Mouse (Mus musculus) kidney, postnatal 14 days (tissue): ENCODE measurements around the gene Foxo6.

Experiments used
- DNase-seq: peaks from one replicate; pipeline ENCODE4 v3.0.0; 2022; ENCODE audit warnings: mixed read lengths

Gene Foxo6

DNA sequence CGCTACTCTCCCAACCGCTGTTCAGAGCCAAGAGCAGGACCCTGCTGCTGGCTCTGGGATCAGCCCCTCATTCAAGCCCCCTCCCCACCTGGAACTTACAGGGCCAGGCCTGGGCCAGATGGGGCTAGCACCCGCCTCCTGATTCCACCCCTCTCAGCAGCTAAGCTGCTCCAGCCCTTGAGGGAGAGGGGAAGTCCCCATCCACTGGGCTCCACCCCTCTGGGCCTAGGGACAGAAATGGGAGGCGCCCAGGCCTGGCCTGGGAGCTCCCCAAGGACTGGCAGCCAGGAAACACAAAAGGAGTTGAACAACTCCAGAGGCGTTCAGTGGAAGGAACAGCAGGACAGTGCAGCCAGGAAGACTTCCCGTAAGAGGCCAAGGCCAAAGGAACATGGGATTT lies 4.0 kb downstream of the Foxo6 start:
- DNase-seq: peak; percentile 86

- DNase-seq: peak; percentile 45
Measured at GRCm38 (mm10) chr4:120282568-120283091, 4.5 kb downstream of the Foxo6 start.

DNA sequence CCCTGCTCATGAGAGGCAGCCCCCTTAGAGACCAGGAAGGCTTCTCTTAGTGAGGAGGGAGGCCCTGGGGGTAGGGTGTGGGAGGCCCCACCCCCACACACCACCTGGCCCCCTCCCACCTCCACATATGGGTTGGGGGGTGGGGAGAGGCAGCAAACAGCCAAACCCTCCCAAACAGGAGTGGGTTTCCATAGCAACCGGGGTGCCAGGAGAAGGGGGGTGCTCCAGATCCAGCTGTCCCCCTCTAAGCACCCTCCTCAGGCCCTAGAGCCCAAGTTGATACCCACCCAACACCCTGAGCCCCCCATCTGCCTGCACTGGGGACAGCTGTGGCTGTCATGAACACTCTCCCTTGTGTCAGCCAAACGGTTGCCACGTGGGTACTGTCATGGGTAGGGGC lies 6.1 kb downstream of the Foxo6 start:
- DNase-seq: no peak

- no peak for DNase-seq
Measured at GRCm38 (mm10) chr4:120280432-120280831, 6.7 kb downstream of the Foxo6 start.

DNA sequence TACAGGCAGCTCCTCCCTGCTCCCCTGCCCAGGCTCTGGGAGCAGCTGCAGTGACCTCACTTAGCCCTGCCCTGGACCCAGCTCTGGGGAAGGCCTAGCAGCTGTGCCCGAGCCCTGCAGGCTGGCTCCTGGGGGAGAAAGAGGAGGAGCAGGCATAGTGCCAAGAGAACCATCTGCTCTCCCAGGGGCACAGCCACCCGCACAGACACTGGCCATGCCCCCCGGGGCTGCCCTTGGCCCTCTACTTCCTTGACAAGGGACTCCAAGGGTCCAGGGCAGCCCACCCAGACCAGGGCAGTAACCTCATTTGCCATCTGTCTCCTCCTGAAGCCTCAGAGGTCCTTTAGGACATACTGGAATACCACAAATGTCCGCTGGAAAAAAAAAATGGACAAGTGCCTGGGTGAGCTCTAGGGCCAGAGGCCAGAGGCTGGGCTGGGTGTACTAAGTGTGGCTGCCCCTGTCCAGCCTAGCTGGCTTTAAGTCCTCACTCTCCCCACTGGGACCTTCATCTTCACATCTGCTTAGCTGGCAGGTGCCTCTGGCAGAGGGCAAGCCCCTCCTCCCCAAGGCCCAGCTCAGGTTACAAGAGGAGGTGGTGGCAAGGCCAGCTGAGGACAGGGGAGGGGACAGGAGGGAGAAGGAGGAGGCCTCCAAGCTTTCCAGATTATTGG lies 9.8 kb downstream of the Foxo6 start:
- peak; percentile 67 for DNase-seq

DNA sequence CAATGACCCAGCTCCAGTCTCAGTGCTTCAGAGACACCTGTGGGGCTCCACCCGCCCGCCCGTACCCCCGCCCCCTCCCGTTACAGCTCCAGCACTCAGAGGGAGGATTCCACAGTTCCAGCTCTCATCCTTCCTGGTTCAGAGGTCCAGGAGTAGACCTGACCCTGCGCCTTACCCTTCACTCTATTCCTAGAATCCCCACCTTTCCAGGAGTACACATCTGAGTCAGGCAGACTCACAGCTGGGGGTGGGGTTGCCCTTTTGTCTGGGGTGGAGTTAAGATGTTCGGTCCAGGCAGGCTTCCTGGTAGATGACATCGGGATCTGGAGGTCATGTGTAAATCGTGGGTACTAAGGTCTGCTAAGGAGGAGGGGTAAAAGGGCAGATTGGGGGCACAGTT lies 11.7 kb downstream of the Foxo6 start:
- DNase-seq: peak; percentile 34

GRCm38 (mm10) chr4:120273594-120273993 lies 13.6 kb downstream of the Foxo6 start:
- no peak for DNase-seq

- no peak for DNase-seq
Measured at GRCm38 (mm10) chr4:120271886-120272580, 15.1 kb downstream of the Foxo6 start.

DNA sequence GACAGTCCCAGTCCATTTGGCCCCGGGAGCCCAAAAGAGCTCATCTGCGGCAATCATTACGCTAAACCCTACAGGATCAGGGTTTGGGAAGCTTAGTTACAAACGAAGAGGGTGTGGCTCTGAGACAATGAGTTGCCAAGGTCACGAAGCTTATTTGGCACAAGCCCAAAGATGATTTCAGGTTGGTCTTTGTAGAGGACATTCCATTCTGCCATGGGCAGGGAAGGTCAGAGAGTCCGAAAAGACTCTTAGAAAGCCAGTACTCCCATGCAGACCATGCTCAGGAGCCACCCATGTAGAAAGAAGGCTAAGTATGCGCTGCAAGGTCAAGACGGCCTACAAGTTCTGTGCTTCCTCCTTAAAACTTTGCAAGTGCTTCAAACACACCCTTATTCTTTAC lies 15.9 kb downstream of the Foxo6 start:
- no peak for DNase-seq

GRCm38 (mm10) chr4:120270937-120271199 lies 16.3 kb downstream of the Foxo6 start:
- DNase-seq: no peak

DNA sequence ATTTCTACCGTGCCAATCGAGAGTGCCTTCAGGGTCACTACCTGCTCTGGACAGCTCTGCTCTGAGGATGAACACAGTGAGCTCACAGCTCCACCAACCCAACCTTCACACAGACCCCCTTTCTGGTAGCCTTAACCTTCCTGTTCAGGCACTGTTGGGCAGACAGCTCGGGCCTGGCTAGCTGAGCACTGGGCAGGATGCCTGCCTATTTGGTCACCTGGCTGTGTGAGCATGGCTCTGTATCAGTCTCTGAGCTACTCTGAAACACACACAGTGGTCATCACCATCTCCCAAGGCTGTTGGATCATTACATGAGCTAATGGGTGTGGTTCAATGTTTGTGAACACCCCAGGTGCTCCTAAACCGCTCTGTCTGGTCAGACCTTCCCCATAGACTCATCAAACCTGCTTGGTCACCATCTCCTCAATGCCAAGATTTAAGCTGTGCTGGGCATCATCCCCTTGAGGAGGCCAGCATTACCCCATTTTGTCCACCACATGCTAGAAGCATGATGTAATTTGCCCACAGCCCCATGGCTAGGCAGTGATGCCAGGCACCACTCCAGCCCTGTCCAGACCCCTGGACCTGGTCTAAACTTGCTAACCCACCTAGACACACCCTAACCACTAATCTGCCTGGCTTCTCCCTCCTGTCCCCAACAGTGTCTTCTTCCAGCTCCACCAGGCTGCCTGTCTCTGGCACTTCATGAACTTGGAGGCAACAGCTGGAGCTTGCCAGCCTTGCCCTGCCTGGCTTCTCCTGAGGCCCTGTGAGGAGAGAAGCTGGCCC lies 16.8 kb downstream of the Foxo6 start:
- no peak for DNase-seq

DNA sequence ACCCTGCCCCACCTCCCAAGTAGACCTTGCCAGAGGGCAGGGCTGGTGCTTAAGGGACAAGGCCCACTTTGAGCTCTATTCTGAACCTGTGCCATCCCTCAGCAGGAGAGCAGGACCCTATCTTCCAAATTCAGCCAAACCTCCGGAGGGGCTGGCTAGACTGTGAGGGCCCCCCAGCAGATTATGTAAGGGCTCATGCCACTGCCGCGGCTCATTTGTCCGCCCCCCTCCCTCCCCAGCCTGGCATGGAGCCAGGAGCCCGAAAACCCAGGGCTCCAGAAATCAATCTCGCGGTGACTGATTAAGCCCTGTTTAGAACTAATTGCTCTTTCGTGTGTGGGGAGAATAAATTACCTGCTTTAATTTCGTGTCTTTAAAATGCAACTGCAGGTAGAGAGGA lies 17.7 kb downstream of the Foxo6 start:
- peak; percentile 37 for DNase-seq

- DNase-seq: peak; percentile 21
Measured at GRCm38 (mm10) chr4:120268214-120269061, 18.7 kb downstream of the Foxo6 start.

GRCm38 (mm10) chr4:120267683-120268082 lies 19.5 kb downstream of the Foxo6 start:
- DNase-seq: no peak

- no peak for DNase-seq
Measured at GRCm38 (mm10) chr4:120267136-120267535, 20.0 kb downstream of the Foxo6 start.

- DNase-seq: no peak
Measured at GRCm38 (mm10) chr4:120264105-120264504, 23.0 kb downstream of the Foxo6 start.

DNA sequence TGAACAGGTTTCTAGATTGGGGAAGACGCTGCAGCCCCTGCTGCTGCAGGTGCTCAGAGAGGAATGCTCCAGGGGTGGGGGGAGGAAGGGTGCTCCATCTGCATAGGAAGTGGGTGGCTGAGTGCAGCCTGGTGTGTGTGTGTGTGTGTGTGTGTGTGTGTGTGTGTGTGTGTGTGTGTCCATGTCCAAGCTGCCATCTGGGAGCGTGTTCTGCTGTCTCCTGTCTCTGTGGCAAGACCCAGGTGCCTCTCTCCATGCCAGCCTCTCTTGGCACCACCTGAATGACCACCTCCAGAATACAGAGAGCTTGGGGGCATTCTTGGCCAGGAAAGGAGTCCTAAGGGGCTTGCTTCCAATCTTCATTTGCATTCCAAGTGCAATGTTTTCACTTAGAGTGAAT lies 24.4 kb downstream of the Foxo6 start:
- DNase-seq: no peak

GRCm38 (mm10) chr4:120262206-120262605 lies 24.9 kb downstream of the Foxo6 start:
- no peak for DNase-seq

DNA sequence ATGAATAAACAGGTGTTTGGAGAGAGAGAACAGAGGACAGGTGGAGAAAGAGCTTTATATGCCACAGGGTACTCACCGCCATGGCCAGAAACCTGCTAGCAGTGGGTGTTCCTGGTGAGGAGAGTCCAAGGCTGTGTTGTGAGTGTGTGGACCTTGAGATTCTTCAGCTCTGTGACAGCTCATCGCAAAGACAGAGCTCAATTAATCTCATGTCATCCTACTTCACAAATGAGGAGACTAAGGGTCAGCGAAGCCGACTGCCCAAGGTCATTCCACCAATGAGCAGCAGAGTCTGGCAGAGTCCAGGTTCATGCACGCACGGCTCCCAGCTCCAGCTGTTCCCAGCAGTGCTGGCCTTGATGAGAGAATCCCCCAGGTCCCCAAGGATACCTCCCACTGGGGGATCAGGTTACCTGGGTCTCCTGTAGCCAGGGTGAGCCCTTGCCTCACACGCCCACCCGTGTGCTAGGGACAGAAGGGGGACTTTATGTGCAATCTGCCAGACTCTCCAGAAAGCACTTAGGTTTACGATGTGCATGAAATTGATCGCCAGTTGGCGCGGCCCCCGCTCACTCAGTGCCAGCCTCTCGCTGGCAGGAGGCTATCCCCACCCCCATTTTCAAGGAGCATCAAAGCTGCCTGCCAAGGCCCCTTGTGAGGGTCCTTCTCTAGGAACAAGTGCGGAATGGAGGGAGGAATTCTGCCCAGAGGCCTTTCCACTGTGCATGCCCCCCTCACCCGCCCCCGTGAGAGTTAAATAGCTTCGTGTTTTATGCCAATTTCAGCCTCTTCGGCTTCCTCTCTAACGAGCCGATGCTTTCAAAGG lies 27.6 kb downstream of the Foxo6 start:
- DNase-seq: no peak

DNA sequence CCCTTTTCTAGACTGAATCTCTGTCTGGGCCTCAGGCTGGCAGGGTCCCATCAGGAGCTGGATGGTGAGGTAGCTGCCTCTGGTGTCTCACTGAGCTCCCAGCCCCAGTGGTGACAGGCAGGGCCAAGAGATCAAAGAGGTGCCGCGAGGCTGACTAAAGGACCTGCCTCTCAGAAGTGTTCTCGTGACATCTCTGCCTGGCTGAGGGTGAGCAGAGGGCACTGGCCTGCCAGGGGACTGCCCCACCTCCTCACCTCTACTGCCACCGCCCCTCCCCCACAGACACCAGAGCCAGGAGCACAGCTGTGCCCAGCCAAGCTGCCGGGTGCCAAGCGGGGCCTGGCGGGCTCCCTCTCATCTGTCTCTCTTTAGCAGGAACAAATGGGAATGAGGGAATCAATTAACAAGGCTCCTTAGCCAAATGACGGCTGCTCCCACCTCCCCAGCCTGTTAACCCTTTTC lies 38.3 kb downstream of the Foxo6 start:
- DNase-seq: peak; percentile 47

- DNase-seq: peak; percentile 77
Measured at GRCm38 (mm10) chr4:120247412-120247811, 39.7 kb downstream of the Foxo6 start.

- DNase-seq: no peak
Measured at GRCm38 (mm10) chr4:120246086-120246485, 41.1 kb downstream of the Foxo6 start.
